Mouse (Mus musculus) kidney, adult 9 months (tissue): ENCODE data around the gene Dpm1.

Experiments
- DNase-seq: peaks from one replicate; pipeline ENCODE4 v3.0.0; 2022

Gene Dpm1

DNA sequence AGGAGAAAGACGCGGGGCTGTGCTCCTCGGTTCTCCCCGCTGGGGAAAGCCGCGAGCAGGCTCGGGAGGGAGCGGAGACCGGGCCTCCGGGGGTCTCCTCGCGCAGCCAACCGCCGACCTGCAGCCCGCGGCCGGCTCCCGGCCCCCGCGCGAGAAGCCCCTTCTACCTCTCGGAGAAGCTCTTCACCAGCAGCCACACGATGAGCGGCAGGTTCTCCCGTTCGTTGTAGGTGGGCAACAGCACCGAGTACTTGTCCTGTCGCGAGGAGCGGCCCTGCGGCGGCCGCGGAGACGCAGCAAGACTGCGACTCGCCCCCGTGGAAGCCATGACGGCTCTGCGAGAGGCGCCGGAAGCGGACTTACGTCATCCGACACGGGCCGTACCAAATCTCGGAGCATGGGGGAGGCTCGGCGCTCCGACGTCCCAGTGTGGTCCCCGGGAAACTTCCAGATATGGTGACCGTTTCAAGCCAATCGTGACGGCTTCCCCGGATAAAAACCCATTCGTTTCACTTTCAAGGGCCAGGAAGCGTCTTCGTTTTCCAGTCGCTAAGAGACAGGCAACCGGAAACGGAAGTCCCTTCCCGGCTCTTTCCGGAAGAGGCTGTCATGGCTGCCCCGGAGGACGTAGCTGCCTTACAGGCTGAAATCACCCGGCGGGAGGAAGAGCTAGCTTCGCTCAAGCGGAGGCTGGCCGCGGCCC, at the start of gene Dpm1, which contains the start of the genes Gm20716 and Mocs3:
Gene Dpm1 (minus strand): TSS at position 566 of the 703 bp plus-strand sequence.
Gene Gm20716 (minus strand): TSS at position 339 of the 703 bp plus-strand sequence.
Gene Mocs3 (plus strand): TSS at position 597 of the 703 bp plus-strand sequence.
- DNase-seq: peak; percentile 92

DNA sequence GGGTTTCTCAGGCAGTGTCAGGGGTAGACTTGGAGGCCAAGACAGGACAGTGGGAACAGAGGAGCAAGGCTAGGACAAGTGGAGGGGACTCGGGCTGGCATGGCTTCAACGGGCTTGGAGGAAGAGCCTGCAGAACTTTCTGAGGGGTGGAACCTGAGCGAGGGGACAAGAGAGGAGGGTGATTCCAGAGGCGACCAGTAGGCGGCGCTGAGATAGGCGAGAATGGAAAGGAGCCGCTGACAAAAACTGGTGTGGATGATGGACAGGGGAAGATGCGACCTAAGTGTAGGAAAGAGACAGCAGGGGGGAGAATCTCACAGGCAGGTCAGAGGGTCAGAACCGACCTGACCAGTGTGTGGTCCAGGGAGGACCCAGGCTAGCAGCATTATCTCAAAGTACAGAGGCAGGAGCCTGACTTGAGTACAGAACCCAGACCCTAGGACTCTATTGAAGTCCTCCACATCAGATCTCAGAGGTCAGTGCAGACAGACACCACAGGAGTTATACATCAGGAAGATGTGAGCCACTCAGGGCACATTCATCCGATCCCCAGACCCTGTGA, 44.1 kb upstream of the Dpm1 start:
- peak; percentile 57 for DNase-seq

DNA sequence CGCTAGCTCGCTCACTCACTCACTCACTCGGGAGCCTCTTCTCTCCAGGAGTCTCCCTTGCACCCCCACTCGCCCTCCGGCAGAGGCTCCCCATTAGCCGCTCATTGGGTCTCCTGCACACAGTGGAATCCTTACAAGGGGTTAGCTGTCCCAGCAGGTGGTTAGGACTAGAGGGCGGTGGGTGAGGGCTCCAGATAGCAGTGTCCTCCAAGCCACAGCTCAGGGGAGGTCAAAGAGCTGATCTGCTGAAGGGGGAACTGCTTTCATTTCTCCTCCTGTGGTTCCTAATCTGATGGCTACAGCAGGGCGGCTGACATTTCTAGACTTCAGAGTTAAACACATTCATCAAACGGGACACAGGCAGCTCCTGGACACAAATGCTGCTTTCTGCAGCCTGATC, 43.0 kb upstream of the Dpm1 start:
- DNase-seq: no peak

DNA sequence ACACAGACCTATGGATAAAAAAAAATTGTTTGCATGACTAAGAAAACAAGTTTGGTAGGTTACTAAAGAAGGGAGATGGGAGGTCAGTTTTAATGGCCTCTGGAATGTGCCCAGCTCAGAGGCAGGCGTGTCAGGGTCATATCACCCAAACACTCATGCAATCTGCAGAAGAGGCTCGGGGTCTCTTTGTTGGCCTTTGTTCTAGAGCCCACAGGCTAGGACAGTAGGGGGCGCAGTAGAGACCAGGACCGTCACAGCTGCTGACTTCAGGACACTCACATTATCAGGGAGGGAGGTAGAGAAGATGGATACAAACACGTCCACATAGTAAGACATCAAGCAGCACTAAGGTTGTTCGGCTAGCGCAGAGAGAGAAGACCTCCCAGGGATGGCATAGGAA, 37.6 kb upstream of the Dpm1 start:
- no peak for DNase-seq

DNA sequence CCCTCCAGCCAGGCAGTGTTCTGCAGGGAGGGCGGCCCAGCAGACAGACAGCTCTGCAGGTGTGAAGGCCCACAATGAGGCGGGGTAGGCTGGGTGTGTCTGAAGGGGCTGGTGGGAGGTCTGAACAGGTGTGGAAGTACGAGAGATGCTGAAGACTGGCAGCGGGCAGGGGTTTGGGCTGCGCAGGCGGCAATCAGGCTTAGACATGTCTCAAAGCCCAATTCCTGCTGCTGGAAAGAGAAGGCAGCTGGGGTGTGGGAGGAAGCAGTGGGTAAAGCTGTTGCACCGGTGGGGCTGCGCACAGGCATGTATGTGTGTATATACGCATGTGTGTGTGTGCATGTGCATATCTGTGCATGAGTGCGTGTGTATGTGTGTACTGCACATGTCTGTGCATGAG, 30.5 kb upstream of the Dpm1 start:
- no peak for DNase-seq

DNA sequence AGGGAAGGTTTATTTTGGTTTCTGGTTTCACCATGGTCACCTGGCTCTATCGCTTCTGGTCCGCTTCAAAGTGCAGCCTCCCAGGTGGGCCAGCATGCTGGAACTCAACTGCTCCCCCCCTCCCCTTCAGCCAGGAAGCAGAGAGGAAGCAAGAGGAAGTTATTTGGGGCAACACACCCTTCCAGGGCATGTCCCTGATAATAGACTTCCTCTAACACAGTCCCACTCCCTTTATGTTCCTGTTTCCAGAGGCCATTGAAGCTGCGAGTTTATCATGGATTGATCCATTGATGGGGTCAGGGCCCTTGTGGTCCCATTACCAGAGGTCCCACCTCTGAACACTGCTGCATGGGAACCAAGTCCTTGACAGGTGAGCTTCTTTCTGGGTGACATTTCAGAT, 29.7 kb upstream of the Dpm1 start:
- DNase-seq: no peak

DNA sequence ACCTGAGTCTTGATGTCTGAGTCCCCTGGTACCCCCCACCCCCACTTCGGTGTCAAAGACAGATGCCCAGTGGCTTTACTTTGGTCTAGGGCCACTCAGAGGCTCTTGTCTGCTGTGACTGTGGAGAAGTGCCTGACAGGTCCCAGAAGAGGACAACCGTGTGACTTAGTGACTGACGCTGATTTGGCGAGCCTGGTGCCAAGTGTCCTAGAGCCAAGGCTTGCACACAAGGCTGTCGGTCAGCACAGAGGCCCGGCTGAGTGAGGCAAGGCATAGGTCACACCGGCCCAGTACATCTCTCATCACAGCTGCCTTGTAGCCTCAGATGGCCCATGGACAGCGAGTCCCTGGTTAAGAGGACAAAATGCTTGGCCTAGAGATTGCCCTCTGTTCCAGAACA, 28.7 kb upstream of the Dpm1 start:
- no peak for DNase-seq

DNA sequence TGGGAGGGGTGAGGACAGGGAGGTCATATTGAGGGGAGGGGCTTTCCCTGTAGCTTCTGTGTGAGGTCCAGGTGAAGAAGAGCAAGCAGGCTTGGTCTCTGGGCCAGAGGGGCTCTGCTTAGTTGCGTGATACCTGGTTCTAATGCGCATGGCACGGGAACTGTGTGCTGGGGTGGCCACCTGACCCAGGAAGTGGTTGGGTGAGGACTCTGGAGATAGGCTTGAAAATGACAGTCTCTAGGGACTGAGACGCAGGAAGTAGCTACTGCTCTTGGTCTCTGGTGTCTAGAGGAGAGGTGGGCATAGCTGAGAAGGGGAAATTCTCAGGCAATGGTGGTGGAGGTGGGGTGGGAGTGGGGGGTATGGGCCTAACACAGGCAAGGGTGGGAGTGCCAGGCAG, 26.8 kb upstream of the Dpm1 start:
- DNase-seq: no peak

DNA sequence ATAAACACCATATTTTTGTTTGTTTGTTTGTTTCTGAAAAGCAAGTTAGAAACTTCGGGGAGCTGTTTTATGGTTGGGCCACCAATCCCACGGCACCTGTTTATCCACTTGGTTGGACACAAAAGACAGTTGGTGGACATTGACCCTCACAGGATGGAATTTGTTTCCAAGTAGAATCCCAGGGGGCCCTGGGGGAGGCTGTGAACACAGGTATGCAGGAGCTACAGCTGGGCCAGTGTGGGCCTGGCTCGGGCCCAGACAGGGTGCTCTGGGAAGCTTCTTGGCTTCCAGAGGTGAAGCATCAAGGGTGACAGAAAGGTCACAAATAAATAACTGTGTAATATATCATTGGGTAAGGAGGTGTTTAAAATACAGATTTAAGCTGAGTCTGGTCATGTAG, 26.1 kb upstream of the Dpm1 start:
- DNase-seq: peak; percentile 68

DNA sequence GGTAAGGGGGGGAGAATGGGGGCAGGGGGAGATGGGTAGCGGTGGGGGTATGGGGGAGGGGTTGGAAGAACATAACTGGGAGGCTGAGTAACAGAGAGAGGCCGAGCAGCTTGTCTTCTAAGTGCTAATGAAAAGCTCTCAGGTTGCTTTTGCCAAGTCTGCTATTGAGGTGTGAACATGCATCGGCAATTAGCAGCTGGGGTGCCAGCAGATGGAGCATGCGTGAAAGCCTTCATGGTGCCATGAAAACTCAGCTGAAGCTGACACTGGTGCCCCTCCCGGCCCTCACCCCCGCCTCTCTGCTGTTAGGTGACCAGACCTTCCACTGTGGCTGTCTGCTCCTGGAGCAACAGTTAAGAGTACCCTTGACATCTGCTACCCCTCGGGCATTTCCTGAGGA, 23.4 kb upstream of the Dpm1 start:
- no peak for DNase-seq

DNA sequence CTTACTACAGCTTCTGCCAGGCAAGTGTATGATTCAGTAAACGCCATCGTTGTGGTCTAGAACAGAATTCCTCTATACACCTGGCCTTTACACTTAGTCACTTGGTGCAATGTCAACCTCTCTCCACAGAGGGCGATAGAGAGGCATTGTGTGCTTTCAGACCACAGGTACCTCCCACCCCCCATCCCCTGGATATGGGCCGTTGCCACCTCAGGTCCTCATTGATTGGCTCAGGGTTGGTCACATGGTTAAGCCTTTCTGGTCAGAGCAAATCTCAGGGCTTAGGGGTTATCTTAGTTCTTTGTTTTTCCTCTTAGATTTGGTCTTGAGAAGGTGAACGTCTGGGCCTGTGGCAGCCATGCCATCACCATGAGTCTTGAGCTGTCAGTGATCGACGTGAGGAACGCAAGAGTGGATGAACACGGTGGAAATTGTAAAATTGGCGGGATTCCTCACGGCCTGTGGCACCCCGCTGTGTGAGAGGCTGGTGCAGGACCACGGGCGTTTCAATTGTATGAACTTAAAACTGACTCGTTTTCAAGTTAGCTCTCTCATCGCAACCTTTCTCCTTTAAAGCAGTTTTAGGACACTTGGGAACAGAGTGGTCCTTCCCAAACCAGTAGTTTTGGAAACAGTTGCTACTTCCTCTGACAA, 22.4 kb upstream of the Dpm1 start:
- DNase-seq: peak; percentile 34

DNA sequence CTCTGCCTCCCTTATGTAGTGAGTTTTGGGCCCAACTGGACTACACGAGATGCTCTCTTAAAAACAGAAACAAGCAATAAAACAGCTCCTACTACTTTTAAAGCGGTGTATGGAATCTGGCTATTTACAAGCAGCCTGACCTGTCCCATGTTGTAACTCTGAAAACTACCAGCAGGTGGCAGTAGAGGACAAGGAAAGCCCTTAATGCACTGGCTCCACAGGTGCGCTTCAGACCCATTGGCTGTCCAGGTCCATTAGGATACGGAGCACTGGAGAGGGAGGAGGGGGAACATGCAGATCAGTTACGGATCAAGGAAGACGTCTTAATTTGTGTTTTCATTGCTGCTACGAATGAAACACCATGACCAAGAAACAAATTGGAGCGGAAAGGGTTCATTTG, 19.9 kb upstream of the Dpm1 start:
- peak; percentile 91 for DNase-seq

DNA sequence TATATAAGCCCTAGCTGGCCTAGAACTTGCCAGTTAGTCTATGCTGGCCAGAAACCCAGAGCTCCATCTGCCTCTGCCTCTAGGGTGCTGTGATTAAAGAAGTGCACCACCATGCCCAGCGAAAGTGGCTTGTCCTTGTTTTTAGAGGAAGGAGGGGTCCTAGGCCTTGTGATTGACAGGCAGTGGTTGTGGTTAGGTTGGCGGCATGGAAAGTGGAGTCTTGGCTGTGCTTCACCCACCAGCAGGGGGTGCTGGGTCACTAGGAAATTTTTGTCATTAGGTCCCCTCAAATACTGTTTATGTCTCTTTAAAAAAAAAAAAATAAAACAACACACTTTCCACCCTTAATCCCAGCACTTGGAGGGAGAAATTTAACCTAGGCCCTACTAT, 18.5 kb upstream of the Dpm1 start:
- DNase-seq: no peak

DNA sequence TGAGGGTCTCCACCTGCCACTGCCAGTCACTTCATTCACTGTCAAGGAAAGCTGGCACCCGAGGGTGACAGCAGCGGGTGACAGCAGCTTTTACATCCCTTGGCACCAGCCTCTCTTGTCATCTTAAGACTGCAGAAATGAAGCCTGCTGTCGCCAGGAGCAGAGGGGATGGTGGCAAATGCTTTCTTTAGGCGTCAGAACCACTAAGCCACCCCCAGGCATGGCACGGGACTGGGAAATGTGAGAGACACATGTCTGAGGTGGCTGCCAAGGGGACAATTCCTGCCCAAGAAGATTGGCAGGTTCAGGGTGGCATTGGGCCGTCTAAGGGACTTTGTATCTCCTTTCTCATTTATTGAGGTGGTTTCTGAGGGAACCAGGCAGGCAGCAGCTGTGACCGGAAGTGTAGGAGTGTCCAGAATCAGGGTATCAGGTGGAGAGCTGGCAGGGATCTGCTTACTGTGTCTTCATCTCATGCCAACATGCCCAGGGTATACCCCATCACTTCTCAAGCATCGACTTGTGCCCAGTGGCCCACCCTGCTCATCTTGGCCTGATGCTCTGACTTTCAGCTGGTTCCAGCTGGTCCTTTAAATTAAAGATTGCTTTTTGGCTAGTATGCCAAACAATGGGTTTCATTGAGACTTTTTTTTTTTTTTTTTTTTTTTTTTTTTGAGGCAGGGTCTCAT, 17.9 kb upstream of the Dpm1 start:
- no peak for DNase-seq

DNA sequence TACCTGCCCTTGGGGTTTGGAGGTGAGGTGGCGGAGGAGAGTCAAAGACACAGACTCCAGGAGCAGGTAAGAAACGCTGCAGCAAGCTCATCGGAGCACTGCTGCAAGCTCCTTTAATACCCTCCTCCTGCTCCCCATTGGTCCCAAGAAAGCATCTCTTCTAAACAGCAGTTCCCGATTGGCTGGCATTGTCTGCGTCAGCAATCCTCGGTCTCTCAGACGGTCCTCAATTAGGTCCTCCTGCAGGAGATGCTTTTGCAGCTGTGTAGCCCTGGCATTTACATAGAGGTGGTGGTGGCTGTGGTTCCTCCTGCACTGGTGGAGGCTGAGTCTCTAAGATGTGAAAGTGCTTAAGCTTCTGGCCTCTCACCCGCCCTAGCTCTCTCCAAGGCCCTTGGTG, 15.2 kb upstream of the Dpm1 start:
- DNase-seq: no peak

DNA sequence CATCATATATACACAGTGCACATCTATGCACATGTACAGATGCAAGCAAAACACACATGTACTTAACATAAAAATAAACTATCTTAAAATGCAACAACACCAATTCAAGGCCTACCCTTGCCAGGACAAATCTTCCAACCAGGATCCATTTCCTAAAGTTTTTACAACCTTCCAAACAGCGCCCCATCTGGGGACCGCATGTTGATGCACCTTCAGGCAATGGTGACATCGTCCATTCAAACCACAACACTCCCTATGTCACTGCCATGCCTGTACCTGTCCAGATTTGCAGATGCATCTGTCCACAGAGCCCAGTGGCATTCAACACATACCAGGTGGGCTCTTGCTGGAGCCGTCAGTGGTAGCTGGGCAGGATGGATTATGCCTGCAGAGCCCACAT, 12.9 kb upstream of the Dpm1 start:
- no peak for DNase-seq

DNA sequence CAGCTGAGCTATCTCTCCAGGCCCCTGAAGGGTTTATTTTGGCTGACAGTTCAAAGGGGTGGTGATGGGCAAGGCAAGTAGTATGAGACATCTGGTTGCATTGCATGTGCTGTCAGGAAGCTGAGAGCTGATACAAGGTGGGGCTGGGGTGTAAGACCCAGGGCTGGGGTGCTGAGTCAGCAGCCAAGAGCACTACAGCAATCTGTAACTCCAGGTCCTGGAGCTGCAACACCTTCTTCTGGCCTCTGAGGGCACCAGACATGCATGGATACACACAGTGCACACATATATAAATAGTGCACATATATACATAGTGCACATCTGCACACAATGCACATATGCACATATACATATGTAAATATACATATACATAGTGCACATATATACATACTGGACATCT, 12.4 kb upstream of the Dpm1 start:
- no peak for DNase-seq

DNA sequence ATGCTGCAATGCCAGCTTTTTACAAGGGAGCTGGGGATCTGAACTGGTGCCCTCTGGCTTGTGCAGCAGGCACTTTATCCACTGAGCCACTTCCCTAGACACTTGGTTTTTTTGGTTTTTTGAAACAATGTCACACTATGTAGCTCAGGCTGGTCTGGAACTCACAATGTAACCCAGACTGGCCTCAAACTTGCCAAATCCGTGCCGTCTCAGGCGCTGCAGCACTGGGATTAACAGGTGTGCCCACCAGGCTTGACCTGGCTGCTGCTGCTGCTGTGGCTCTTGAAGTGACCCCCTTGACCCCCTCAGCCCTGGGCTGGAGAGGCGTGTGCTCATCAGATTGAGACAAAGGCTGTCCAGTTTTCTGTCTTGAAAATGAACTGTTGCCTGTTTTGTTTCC, 7.9 kb upstream of the Dpm1 start:
- no peak for DNase-seq

DNA sequence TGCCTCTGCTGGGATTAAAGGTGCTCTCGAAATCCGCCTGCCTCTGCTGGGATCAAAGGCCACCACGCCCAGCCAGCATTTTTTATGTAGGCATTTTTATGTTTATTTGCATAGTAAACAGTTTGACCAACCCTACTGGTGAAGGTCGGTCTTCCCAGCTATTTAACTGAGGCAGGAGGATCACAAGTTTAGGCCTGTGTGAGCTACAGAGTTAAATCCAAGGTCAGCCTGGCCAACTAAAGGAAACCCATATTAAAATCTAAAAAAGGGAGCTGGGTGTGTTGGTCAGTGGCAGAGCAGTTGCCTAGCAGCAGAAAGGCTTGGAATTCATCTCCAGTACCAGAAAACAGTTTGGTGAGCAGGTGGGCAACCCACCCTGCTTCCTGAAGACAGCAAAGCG, 2.9 kb upstream of the Dpm1 start:
- no peak for DNase-seq

DNA sequence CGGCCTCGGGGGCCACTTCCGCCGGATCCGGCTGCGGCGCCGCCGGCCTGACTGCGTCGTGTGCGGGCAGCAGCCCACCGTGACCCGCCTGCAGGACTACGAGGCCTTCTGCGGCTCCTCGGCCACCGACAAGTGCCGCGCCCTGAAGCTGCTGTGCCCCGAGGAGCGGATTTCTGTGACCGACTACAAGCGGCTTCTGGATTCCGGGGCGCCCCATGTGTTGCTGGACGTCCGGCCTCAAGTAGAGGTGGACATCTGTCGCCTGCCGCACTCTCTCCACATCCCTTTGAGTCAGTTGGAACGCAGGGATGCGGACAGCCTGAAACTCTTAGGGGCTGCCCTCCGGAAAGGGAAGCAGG, 1.1 kb upstream of the Dpm1 start:
- DNase-seq: no peak

DNA sequence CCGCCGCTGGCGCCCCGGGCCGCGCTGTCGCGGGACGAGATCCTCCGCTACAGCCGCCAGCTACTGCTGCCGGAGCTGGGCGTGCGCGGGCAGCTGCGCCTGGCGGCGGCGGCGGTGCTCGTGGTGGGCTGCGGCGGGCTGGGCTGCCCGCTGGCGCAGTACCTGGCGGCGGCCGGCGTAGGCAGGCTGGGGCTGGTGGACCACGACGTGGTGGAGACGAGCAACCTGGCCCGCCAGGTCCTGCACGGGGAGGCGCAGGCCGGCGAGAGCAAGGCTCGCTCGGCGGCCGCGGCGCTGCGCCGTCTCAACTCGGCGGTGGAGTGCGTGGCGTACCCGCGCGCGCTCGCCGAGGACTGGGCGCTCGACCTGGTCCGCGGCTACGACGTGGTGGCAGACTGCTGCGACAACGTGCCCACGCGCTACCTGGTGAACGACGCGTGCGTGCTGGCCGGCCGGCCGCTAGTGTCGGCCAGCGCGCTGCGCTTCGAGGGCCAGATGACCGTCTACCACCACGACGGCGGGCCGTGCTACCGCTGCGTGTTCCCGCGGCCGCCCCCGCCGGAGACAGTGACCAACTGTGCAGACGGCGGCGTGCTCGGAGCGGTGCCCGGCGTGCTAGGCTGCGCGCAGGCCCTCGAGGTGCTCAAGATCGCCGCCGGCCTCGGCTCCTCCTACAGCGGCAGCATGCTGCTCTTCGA, 531 bp upstream of the Dpm1 start:
- no peak for DNase-seq

DNA sequence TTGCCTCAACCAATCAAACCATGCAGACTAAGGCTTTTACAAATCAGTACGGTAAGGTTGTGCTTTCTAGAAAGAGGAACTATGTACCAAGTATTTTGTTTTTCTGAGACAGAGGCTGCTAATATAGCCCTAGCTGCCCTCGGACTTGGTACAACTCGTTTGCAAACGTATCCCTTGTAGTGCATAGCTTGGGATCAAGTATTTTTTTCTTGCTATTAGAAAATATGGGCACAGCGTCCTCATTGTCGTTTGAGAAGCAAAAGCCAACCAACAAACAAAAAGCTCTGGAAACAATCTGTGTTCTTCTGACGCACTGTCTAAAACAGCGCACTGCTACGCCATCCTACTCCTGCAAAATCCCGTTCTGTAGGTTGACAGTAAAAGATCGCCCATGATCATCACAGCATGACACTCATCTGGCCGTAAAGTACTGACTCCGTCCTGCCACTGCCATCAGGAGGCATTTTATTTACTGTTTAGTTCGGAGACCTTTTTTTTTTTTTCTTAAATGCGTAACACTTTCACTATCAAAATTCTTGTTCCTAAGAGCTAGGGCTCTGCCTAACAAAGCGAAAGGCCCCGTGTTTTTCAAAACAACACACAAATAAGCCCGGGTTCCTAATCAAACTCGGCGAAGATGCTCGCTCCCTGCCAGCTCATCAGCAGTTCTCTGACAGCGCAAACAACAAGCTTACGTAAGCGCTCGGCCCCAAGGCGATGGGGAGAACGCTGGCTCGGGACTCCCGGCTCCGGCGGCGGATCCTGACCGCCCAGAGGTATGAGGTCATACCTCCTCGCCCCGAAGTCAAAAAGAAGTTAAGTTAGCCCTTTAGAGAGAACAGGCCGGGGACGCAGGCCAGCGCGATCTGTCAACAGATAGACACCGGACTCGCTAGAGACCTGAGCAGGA, 1.0 kb downstream of the Dpm1 start:
- peak; percentile 64 for DNase-seq
